Mouse (Mus musculus) spleen, postnatal 10 days (tissue): Measurements from ENCODE around the gene Frem1.

Source experiments
- DNase-seq, 2 experiments: peaks; one replicate each; pipeline ENCODE4 v3.0.0; 2021 to 2022; ENCODE audit warnings: low spot score in 2 of 2

The Frem1 gene

GRCm38 (mm10) chr4:82872548-82872947 lies 179.6 kb downstream of the Frem1 start:
- no peak for DNase-seq

DNA sequence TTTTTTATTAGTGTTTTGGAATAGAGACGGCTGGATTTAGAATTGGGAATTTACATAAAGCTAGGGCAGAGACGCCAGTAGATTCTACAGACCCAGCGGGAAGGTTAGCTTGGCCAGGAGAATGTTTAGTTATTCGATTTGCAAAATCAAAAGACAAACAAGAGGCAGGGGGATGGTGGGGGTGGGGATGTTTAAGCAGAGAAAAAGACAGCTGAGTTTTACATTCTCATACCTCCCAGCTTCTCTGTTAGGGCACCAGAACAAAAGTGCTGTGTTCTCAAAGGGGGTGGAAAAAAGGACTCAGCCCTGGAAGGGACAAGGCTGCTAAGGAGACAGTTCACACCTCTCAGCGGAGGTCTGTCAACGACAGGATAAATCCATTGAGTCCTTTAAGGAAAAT lies 180.0 kb downstream of the Frem1 start:
- no peak for DNase-seq

DNA sequence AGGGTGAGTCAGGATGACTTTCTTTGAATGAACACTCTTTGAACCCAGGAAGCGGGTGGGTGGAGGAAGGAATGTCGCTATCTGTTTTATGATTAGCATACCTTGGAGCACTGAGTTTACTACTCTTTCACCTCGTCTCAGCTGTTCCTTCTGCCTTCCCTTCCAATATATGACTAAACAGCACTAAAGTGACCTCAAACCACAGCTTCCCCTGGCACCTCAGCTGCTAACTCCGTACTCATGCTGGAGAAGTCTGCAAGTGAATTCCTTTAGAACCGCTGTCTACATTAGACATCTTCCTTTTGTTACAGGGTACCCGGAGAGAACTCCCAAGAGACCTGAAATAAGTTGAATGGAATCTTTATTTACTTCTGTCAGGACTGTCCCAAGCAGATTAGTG lies 181.2 kb downstream of the Frem1 start:
- DNase-seq: no peak

DNA sequence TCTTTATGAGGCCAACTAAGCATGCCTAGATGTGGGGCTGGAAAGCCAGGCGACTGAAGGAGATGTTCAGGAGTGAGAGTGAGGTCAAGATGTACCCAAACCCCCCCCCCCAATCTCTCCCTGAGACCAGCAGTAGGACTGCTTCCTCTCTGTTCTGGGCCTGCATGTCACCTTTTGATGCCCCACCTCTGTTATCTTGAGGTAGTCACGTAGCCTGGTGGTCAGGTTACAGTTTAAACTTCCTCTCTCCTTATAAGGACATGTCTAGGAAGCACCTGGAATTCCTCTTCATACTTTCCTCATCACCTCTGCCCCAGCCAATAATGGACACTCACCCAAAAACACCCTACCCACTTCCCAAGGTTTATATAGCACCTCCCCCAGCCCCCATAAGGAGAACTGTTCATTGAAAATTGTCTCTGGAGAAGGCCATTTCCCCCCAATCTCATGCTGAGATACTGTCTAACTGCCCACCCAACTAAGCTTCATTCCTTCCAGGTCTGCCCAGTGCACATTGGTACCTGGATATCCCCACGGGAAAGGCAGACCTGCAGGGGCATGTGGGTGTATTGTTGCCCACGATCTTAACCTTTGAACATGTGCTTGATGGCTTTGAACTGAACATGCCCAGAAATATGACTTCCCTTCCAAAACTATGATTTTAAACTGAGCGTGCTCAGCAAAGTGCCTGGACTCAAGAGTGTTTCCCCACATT lies 184.3 kb downstream of the Frem1 start:
- DNase-seq: no peak

DNA sequence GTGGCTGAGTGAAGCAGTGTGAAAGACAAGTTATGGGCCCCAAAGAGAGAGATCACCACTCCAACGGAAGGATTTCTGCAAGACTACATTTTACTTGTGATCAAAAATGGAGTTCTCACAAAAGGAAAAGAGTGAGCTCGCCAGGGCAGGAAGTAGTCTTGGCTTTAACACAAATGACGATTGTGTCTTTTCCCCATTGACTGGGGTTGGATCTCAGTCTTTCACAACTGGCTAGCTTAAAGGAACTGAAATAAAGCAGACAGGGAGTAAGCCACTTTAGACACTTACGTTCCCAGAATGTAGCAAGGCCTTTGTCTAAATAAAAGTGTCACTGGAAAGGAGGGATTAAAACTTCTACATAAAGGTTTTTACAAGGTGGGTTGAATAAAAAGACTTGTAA lies 185.0 kb downstream of the Frem1 start:
- no peak for DNase-seq

GRCm38 (mm10) chr4:82864974-82865699 lies 187.0 kb downstream of the Frem1 start:
- no peak for DNase-seq

DNA sequence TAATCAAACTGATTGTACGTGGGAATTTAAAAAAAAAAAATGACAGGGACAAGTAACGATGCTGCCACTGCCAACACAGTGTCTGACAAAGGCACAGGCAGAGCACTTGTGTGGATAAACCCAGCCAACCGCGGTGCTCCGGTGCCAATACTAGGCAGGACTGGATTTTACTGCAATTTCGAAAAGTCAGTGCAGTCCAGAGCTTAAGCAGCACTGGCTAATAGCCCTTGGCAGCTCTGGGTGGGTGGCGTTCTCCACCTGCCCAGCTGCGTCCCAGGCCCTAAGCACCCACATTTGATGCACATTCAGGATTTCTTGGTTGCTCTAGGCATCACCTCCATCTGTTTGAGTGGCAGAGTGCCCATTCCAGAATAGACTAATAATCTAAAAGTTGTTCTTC lies 188.8 kb downstream of the Frem1 start:
- no peak for DNase-seq

GRCm38 (mm10) chr4:82861451-82861850 lies 190.7 kb downstream of the Frem1 start:
- no peak for DNase-seq

- no peak for DNase-seq
These were observed 191.6 kb downstream of the Frem1 start for GRCm38 (mm10) chr4:82860566-82860965.

GRCm38 (mm10) chr4:82859131-82860125 lies 192.7 kb downstream of the Frem1 start, which contains the start of gene Zdhhc21:
Gene Zdhhc21, minus strand, starts transcription at chr4:82859958.
- peak; percentile 60 to 77 for DNase-seq

DNA sequence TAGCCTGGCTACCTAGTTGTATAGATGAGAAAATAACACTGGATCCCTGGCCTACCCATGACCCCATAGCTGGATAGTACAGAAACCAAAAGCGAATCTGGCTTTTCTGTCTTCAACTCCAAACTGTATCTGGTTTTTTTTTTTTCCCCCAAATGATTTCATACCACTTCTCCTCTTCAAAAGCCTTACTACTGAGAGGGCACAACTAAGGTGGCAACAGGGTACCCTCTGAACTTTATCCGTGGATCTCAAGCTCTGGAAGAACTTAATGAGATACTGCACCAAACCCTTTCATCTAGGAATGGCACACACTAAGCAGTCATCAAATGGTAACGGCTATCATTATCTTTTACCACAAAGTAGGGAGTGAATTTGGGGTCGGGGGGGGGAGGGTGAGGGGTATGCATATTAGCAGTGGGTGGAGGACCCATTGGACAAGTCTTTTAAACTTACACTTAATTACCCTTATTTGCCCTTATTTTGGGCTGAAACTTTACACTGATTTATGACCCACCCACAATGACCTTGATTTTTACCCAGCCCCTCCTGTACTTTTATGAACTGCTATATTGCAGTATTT lies 193.6 kb downstream of the Frem1 start:
- no peak for DNase-seq

- no peak for DNase-seq
These were observed 195.2 kb downstream of the Frem1 start for GRCm38 (mm10) chr4:82856986-82857385.

- no peak for DNase-seq
These were observed 198.3 kb downstream of the Frem1 start for GRCm38 (mm10) chr4:82853809-82854208.

DNA sequence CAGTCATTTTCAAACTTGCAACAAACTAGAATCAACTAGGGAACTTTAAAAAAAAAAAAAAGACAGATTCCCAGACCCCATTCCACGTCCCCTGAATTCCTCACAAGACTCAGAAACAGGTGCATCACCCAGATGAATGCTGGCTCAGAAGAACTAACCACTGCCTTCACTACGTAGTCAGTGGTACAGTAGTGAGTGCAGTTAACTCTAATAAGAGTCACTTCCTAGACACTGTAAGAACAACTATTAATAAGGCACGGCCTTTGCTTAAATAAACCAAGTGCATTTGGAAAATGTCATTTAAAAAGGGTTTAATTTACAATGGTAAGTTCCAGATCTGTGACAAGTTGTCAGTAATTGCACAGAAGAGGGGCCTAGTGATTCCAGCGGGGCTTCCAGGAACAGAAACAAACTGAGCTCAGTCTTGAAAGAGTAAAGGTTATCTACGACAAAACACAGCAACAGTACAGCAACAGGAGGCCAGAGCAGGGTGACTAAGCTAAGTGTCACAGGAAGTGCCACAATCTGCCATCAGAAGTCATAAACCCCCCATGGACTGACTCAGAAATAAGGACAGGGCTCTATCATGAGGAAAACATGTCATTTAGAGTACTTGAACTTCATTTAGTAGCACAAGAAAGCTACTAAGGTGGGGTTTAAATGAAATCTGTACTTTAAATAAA lies 203.4 kb downstream of the Frem1 start:
- no peak for DNase-seq
